Mouse (Mus musculus) C2C12 (cell line): ENCODE results near the gene Htr1a.

Source experiments
- CEBPB ChIP-seq: IDR thresholded peaks from one replicate; pipeline ENCODE4 v1.6.1; 2011; ENCODE audit warnings: low read depth, mild to moderate bottlenecking, control low read depth, moderate library complexity
- CTCF ChIP-seq: IDR thresholded peaks from one replicate; pipeline ENCODE4 v1.5.1; 2011; ENCODE audit not compliant: control insufficient read depth, insufficient read depth, insufficient read length
- FOSL1 ChIP-seq: IDR thresholded peaks from one replicate; pipeline ENCODE4 v1.8.0; 2011; ENCODE audit warnings: mild to moderate bottlenecking, low read length; ENCODE audit not compliant: poor library complexity, insufficient read depth, severe bottlenecking
- MAX ChIP-seq: IDR thresholded peaks from one replicate; pipeline ENCODE4 v1.6.1; 2011; ENCODE audit warnings: mild to moderate bottlenecking, control low read depth
- MYOD1 ChIP-seq: IDR thresholded peaks from one replicate; pipeline ENCODE4 v1.6.1; 2011; ENCODE audit warnings: low read depth; ENCODE audit not compliant: control insufficient read depth, insufficient read length
- MYOG ChIP-seq: IDR thresholded peaks from one replicate; pipeline ENCODE4 v1.6.1; 2011; ENCODE audit not compliant: control insufficient read depth, insufficient read length; ENCODE audit errors: extremely low read depth
- USF1 ChIP-seq: IDR thresholded peaks from one replicate; pipeline ENCODE4 v1.6.1; 2011; ENCODE audit warnings: low read depth, mild to moderate bottlenecking, control low read depth, moderate library complexity

GRCm38 (mm10) chr13:105412327-105412722 lies 31.1 kb upstream of the Htr1a start:
- no peak for TF ChIP-seq CEBPB
- no peak for TF ChIP-seq MAX
- TF ChIP-seq CTCF = no peak
- TF ChIP-seq USF1 = no peak
- TF ChIP-seq FOSL1 = no peak
- TF ChIP-seq MYOD1 = no peak
- TF ChIP-seq MYOG = no peak
